Mouse (Mus musculus): ENCODE measurements around the gene C2cd3. TPM values are rescaled to one million over a fixed set of nuclear protein-coding genes. Genes with fewer than 3 reads are reported as not detected.

The C2cd3 gene
- total and polyA plus RNA-seq, 3 experiments, result 8.5 to 23.5 TPM; not detected in 1

GRCm38 (mm10) chr7:100463757-100464156 is 91.7 kb downstream of the C2cd3 start:
- Histone ChIP-seq H3K4me1 (ENCODE audit: control insufficient read depth in 1 of 2, insufficient read depth in 2 of 2, low read length in 2 of 2) (peaks cover 33 to 49% of the 10 kb centered on the region in 2 experiments), H3K36me3 (ENCODE audit: control insufficient read depth in 1 of 2, insufficient read depth in 2 of 2, low read length in 2 of 2) (peaks cover 0 to 49% of the 10 kb centered on the region in 2 experiments; a peak in 3 of 4 replicates), H3K27me3 (ENCODE audit: control insufficient read depth in 1 of 2, insufficient read depth in 2 of 2, low read length in 2 of 2) (no peaks in the 10 kb centered on the region), H3K4me3 (ENCODE audit: control insufficient read depth in 1 of 2, insufficient read depth in 1 of 2, low read depth in 2 of 2, low read length in 2 of 2) (no peak overlapping the region), H3K27ac (ENCODE audit: control insufficient read depth, low read depth, low read length) (no peak overlapping the region), H3K79me2 (ENCODE audit: control insufficient read depth, insufficient read depth, low read length, poor library complexity) (no peaks in the 10 kb centered on the region), H3K9me3 (replicated peaks; ENCODE audit: insufficient read depth, low read length) (no peaks in the 10 kb centered on the region), H3K9ac (ENCODE audit: control insufficient read depth, low read depth, low read length, poor library complexity, severe bottlenecking) (no peak overlapping the region)
- no peak for TF ChIP-seq MYC (IDR thresholded peaks at IDR 0.05; ENCODE audit: low read depth, low read length)
- no peak for TF ChIP-seq ETS1 (IDR thresholded peaks at IDR 0.05; ENCODE audit: low read depth, low read length)
- TF ChIP-seq MAZ (IDR thresholded peaks at IDR 0.05; ENCODE audit: low read depth, low read length), result no peak
- no peak for TF ChIP-seq BHLHE40 (IDR thresholded peaks at IDR 0.05; ENCODE audit: borderline replicate concordance, low read depth, low read length)
- no peak for TF ChIP-seq EP300 (IDR thresholded peaks at IDR 0.05; ENCODE audit: low read depth in 1 of 2, low read length in 2 of 2)
- TF ChIP-seq ZNF384 (IDR thresholded peaks at IDR 0.05; ENCODE audit: low read depth, low read length), result no peak
- TF ChIP-seq USF2 (IDR thresholded peaks at IDR 0.05; ENCODE audit: borderline replicate concordance in 1 of 2, insufficient read depth in 1 of 2, low read depth in 1 of 2, low read length in 2 of 2), result no peak
- no peak for TF ChIP-seq SIN3A (IDR thresholded peaks at IDR 0.05; ENCODE audit: low read length)
- TF ChIP-seq TCF12 (IDR thresholded peaks at IDR 0.05; ENCODE audit: low read depth, low read length), result no peak
- DNase-seq (ENCODE audit: low read depth, low spot score), result no peak

GRCm38 (mm10) chr7:100464248-100464647 is 92.2 kb downstream of the C2cd3 start:
- peaks cover 0 to 49% of the 10 kb centered on the region in 2 experiments; a peak in 3 of 4 replicates for H3K36me3 ChIP-seq (ENCODE audit: control insufficient read depth in 1 of 2, insufficient read depth in 2 of 2, low read length in 2 of 2)
- no peaks in the 10 kb centered on the region for H3K79me2 ChIP-seq (ENCODE audit: control insufficient read depth, insufficient read depth, low read length, poor library complexity)
- H3K9me3 ChIP-seq (replicated peaks; ENCODE audit: insufficient read depth, low read length), result no peaks in the 10 kb centered on the region
- no peaks in the 10 kb centered on the region for H3K27me3 ChIP-seq (ENCODE audit: control insufficient read depth in 1 of 2, insufficient read depth in 2 of 2, low read length in 2 of 2)
- no peak for DNase-seq (ENCODE audit: low read depth, low spot score)
- no peak overlapping the region for H3K4me3 ChIP-seq (ENCODE audit: control insufficient read depth in 1 of 2, insufficient read depth in 1 of 2, low read depth in 2 of 2, low read length in 2 of 2)
- H3K4me1 ChIP-seq (ENCODE audit: control insufficient read depth in 1 of 2, insufficient read depth in 2 of 2, low read length in 2 of 2), result peaks cover 33 to 49% of the 10 kb centered on the region in 2 experiments
- H3K9ac ChIP-seq (ENCODE audit: control insufficient read depth, low read depth, low read length, poor library complexity, severe bottlenecking), result no peak overlapping the region
- TF ChIP-seq EP300 (IDR thresholded peaks at IDR 0.05; ENCODE audit: low read depth in 1 of 2, low read length in 2 of 2), result no peak
- TF ChIP-seq HCFC1 (IDR thresholded peaks at IDR 0.05; ENCODE audit: low read depth, low read length), result no peak
- TF ChIP-seq NRF1 (IDR thresholded peaks at IDR 0.05; ENCODE audit: insufficient read depth, low read depth, low read length, poor library complexity, severe bottlenecking), result no peak
- no peak for TF ChIP-seq ZMIZ1 (IDR thresholded peaks at IDR 0.05; ENCODE audit: low read depth, low read length)
- TF ChIP-seq MXI1 (IDR thresholded peaks at IDR 0.05; ENCODE audit: low read depth, low read length), result no peak
- no peak for TF ChIP-seq NELFE (IDR thresholded peaks at IDR 0.05; ENCODE audit: low read depth, low read length)
- no peak for TF ChIP-seq JUND (IDR thresholded peaks at IDR 0.05; ENCODE audit: low read depth, low read length)
- TF ChIP-seq MAFK (IDR thresholded peaks at IDR 0.05; ENCODE audit: borderline replicate concordance, low read depth, low read length), result no peak
- TF ChIP-seq MAX (IDR thresholded peaks at IDR 0.05; ENCODE audit: low read length), result no peak
- no peak overlapping the region for H3K27ac ChIP-seq (ENCODE audit: control insufficient read depth, low read depth, low read length)
